Mouse (Mus musculus): ENCODE data around the gene Omg.

Gene Omg

DNA sequence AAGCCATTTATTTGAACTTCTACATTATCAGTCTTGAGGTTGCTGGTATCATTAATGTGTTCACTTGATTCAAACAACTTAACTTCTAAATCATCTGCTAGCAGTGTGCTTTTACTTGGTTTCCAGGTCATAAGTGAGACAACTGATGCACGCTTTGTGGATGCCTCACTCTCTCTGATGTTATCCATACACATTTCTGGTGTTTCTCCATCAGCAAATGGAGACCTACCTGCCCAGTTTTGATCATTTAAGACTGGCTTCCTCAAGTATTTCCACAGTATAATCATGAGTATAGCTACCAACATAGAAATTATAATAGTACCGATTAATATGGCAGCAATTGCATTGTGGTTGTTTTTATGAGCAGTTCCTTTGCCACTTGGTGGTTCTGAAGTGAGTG lies 11.9 kb upstream of the Omg start:
- no peak for DNase-seq (ENCODE audit: low spot score in 2 of 2)

DNA sequence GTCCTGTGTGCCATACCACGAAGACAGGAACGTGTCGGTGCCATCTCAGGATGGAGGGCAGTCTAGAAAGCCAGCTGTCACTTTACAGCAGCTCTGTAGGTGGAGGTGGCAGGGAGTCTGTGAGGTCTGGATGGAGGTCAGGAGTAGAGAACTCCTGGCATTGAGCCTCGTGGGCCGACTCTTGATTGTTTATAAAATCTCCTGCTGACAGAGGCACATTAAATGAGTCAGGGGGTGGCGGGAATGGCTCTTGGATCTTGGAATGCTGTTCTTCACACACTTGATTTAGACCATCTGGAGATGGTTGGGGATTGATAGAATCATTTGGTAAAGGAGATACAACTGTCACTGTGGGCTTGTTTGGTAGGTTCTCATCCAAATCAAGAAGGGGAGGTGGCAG lies 11.4 kb upstream of the Omg start:
- DNase-seq (ENCODE audit: low spot score in 2 of 2), result no peak

DNA sequence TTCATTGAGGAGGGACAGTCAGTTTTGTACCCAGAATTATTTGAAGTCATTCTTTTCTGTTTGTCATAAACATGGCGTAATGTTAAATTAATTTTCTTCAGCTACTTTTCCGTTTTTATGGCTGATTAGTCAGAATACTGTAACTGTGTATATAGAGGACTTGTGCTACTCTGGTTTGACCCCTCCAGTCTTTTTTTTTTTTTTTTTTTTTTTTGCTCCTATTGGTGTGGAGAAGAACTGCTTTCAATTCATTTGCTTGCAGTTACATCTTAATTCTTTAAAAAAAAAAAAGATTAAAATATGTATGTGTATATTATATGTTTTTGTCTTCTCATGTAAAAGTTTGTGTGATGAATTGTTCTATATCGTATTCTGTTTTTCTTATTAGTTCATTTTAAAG lies 8.1 kb upstream of the Omg start:
- DNase-seq (ENCODE audit: low spot score in 2 of 2), result no peak

DNA sequence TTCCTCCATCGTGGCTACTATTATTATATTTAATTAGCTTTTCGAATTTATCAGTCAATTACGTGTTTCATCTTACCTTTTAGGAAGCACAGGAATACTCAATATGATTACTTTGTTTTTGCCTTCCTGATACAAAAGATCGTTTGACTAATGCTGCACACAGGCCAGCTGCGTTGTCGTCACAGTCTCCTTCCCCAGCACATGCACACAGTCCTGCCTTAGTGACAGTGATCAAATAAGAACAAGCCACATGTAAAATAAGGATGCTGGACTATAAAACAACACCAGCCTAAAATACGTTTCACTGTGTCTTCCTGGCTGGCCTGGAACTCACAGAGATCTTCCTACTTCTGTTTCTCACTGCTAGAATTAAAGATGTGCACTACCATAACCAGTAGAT lies 622 bp upstream of the Omg start:
- no peak for DNase-seq (ENCODE audit: low spot score in 2 of 2)

DNA sequence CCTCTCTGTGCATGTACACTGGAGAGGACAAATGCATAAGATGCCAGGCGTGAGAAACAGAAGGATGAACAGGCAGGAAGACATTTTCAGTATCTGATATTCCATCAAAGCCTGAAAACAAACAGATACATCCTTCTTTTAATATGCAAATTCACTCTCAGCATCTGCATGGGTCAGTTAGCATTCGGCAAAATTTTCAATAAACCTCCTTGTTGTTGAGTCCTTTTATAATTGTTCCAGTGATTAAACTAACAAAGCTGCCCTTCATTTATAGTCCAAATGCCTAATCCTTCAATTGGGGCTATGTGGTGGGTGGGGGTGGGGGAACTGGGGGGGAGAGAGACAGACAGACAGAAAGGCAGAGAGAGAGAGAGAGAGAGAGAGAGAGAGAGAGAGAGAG lies 967 bp downstream of the Omg start:
- DNase-seq (ENCODE audit: low spot score in 2 of 2), result no peak

DNA sequence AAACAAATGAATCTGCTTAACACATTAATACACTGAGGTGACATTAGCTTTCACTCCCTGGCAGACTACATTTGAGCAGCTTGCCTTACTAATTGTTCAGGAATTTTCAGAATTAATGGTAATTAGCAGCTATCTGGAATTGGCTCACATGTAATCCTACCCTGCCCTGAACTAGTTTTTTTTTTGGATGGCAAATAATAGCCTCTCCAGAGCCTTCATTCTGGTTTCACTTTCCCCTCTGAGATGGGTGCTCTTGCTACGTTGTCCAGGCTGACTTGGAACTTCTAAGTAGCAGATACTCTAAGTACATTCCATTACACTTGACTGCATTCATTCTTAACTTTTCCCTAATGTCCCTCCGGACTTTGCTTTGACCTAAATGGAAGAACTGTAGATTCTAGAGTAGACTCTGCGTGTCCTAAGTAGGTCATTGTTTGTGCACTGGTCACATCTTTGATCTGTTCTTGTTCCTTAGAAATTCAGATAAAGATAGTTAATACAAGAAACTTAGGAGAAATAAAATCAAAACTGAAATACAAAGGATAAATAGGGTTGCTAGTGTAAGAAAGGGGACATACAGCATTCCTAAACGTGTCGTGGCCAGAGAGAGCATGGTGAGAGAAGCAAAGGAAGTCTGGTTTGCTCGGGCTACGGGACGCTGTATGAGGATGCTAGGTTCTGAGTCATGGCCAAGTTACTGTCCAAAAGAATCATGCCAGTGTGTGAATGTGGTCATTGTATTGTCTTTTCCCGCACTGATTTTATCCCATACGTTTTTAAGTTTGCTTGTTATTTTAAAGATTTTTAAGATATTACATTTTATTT lies 8.7 kb downstream of the Omg start:
- DNase-seq (ENCODE audit: low spot score in 2 of 2), result peak; percentile 18 to 27

DNA sequence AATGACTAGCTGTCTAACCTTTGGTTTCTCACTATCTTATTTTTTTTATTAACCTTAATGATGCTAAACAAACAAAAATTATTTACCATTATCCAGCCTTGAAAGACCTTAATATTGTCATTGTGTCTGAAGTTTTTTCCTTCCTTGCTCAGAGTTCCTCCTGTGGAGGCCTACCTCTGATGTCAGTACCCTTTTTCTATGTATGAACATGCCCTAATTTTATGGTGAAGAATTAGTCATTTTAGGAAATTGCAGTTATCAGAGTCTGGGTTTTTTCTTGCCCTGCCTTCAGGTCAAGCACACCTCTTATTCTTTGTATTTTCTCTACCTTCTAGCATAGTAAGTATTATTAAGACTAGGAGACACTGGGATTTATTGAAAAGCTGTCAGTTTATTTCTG lies 19.2 kb downstream of the Omg start:
- no peak for DNase-seq (ENCODE audit: low spot score in 2 of 2)

DNA sequence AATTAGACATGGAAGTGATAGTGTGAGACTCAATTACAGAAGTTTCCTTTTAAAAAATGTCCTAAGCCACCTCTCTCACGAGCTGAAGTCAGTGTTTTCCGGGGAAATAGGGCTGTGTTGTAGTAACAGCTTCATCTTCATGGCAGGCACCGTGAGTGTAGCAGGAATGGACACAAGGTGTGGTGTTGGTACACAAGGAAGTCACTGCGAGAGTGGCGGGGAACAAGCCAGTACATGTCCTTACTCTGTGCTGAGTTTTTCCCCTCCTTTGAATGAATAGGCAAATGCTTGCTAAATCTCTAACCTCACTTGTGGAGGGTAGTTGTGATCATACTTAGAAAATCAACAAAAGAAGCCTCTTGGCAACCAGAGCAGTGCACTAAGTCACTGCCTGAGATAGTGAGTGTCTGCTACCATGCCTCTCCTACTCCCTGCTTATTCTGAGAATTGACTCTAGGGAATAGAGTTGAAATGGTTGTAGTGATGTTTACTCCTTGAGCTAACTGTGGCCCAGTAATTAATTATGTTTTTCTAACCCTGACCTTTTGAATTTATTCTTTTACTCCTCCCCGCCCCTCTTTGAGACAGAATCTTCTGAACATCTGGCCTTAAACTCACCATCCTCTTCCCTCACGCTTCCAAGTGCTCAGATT lies 19.9 kb downstream of the Omg start:
- DNase-seq (ENCODE audit: low spot score in 2 of 2), result no peak

DNA sequence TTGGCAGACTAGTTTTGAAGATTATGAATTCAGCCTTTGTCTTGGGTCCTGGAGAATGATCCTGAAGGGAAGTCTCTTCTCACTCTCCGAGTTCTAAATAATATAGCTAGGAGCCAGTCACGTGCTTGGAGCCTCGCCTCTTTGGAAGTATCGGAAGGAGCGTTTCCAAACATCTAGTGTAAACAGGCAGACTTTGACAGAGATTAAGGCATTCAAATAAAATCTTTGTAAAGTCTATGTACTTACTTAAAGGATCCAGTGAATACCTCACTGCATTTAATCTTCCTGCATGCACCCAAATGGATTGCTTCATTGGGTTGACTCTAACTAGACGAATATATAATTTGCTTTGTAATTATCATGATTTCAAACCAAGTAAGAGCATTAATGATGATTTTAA lies 20.5 kb downstream of the Omg start:
- no peak for DNase-seq (ENCODE audit: low spot score in 2 of 2)

DNA sequence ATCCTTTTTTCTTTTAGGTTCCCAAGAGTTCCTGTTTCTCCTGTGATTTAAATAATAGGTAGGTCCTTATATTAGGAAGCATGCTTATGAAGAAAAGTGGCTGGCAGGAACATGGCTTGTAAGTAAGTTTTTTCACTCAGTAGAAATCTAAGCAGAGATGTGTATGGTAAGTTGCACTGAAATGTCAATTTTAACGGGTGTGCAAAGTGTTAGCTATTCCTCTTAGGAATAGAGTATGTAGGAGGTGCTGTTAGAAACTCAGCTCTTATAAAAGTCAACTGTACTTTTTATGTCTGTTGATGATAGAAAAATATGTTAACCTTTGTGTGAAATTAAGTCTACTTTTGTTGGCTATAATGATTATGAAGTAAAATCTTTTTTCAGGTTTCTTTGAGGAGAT lies 35.8 kb downstream of the Omg start:
- DNase-seq (ENCODE audit: low spot score in 2 of 2), result no peak

DNA sequence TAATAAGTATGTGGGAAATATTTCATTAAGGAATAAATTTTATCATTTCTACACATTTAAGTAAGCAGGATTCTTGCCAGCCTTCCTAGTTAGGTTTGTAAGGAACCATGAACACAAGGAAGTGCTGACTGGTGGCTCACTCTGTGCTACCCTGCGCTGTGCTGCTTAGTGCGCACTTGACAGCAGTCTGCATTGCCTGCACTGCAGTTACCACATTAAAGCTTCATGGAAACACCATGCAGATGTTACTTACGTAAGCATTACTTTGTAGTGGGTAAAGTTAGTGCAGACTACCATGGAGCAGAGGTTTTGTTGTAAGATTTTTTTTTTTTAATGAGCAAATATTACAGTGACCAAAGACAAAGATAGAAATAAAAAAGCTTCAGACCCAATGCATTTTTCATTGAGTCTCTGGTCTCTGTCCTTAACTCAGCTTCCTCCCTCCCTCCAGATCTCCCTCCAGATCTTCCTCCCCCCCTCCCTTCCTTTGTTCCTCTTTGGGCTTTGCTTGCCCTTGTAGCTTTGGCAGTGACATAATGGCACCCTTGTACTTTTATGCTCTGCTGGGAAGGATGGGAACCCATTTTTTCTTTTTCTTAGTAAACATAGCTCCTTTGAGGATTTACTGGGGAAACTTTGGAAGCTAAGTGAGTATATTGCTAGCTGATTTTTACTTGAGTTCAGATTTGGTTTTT lies 43.0 kb downstream of the Omg start:
- DNase-seq (ENCODE audit: low spot score in 2 of 2), result no peak

DNA sequence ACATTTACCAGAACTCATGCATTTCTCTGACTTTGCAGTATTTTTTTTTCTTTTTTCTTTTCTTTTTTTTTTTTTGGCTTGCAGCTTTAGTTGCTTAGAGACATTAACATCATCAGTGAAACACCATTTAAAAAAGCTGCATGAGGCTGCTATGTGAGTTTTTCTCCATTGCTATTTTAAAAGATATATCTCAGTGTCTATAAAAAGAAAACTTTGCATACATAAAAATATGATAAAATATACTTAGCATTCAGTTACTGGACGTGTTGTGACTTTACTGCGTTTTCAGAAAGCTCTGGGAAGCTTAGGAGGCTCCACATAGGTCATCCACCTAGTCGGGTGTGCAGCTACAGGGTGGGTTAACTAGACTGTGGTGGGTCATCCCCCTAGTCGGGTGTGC lies 44.0 kb downstream of the Omg start:
- no peak for DNase-seq (ENCODE audit: low spot score in 2 of 2)

DNA sequence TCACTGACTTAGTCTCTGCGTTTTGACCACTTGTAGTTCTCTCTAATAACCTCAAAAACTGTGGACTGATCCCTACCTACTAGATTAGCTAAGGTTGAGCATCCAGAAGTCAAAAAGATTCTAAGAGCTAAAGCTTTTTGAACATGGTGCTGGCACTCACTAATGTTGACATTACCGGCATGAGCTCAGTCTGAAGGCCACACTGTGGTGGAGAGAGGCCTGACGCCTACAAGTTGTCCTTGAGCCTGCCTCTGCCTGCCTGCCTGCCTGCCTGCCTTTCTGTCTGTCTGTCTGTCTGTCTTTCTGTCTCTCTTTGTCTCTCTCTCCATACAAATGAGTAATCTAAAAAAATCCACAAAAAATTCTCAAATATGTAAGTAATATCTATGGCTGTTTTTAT lies 46.0 kb downstream of the Omg start:
- no peak for DNase-seq (ENCODE audit: low spot score in 2 of 2)

DNA sequence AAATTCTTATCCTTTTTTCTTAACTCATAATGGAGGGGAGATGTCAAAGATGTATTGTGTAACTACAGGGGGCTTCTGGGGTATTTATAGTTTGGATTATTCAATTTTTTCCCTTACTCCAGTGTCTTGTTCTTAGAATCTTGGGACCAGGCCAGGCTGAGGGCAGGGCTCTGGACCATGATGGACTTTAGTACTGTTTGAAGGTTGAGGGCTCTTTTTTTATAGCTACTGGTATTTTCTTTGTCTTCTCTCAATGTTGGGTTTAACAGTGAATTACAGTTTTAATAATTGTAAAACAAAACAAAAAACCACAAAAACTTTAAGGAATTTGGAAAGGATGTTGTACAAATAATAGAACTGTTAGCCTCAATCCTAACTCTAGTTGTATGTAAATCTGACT lies 50.9 kb downstream of the Omg start:
- no peak for DNase-seq (ENCODE audit: low spot score in 2 of 2)

All from heart, adult 9 months (tissue).